Mouse (Mus musculus): ENCODE results near the gene Zcchc7. TPM values are rescaled to one million over a fixed set of nuclear protein-coding genes. Genes with fewer than 3 reads are reported as not detected.

Gene Zcchc7
- polyA plus RNA-seq, 1 experiment from 2014 or later, result 36.4 TPM

GRCm38 (mm10) chr4:44981280-44981973 lies 225.8 kb downstream of the Zcchc7 start, which contains the start of gene Grhpr:
Grhpr (plus strand) TSS chr4:44981395.
- TF ChIP-seq CTCF (IDR thresholded peaks at IDR 0.05; ENCODE audit: low read depth) (peak; percentile 61), EP300 (optimal IDR thresholded peaks at IDR 0.05) (no peak)
- Histone ChIP-seq H3K9me3 (ENCODE audit: control insufficient read depth, low read length) (no peaks in the 10 kb centered on the region), H3K9ac (ENCODE audit: low read length) (peak within 1 kb of the TSS; percentile 80), H3K27ac (replicated peaks) (peak within 1 kb of the TSS; percentile 83), H3K4me1 (replicated peaks; ENCODE audit: control insufficient read depth, insufficient read depth) (no peaks in the 10 kb centered on the region; the same call in 1 of the 2 replicates), H3K4me3 (ENCODE audit: low read depth, low read length) (peak within 1 kb of the TSS; percentile 60), H3K27me3 (ENCODE audit: control insufficient read depth, insufficient read depth, low read length) (no peaks in the 10 kb centered on the region), H3K4me2 (replicated peaks; ENCODE audit: low read depth) (peak within 1 kb of the TSS; percentile 96), H3K36me3 (ENCODE audit: control insufficient read depth, insufficient read depth, low read length) (no peaks in the 10 kb centered on the region)
- WGBS, result under 1% methylated on average over 40 of the region's 40 CpGs
- DNase-seq (ENCODE audit: low spot score) (peak; percentile 96), ATAC-seq (ENCODE audit: low FRiP score, low TSS enrichment) (peak; percentile 95)

Small RNAs within 50 kb of the gene (microRNA-seq; reads per million reads assigned to microRNA genes)
- gene Gm22639, result not detected

Other genes with a start within 250 kb of the Zcchc7 start
- gene Pax5, start 45.4 kb upstream of the Zcchc7 start, polyA plus RNA-seq (2015; fragmentation: Nextera tagmentation; extraction: Ambion mirVana), result 0.07 TPM in 1 of 2 replicates, not detected in the other
- gene Grhpr, start 225.5 kb downstream of the Zcchc7 start, polyA plus RNA-seq (2015; fragmentation: Nextera tagmentation; extraction: Ambion mirVana), result 55.9 and 57.3 TPM in 2 replicates

Measured in stomach, postnatal 0 days (tissue).